Mouse (Mus musculus) neural tube, embryonic 15.5 days (tissue): ENCODE measurements around the gene Idi2. TPM values are rescaled to one million over a fixed set of nuclear protein-coding genes. Genes with fewer than 3 reads are reported as not detected.

ENCODE experiments used
- ATAC-seq: fragments of 200-750 bp; cut with Nextera tagmentation; 2 replicates; pipeline ENCODE4 v1.8.0; 2017; ENCODE audit warnings: mild to moderate bottlenecking, moderate TSS enrichment, moderate library complexity; ENCODE audit not compliant: low FRiP score
- H3K27ac ChIP-seq: fragments of 300-500 bp; sonication (generic); replicated peaks from 2 replicates; pipeline ENCODE4 v1.5.1; 2015; ENCODE audit warnings: mild to moderate bottlenecking, inconsistent platforms
- H3K27me3 ChIP-seq: fragments of 300-500 bp; sonication (generic); replicated peaks from 2 replicates; pipeline ENCODE4 v1.6.1; 2015; ENCODE audit warnings: inconsistent platforms
- H3K36me3 ChIP-seq: fragments of 300-500 bp; sonication (generic); 2 replicates; pipeline ENCODE4 v1.6.1; 2015; ENCODE audit warnings: inconsistent platforms
- H3K4me1 ChIP-seq: fragments of 300-500 bp; sonication (generic); 2 replicates; pipeline ENCODE4 v1.6.1; 2015; ENCODE audit warnings: inconsistent platforms
- H3K4me2 ChIP-seq: fragments of 300-500 bp; sonication (generic); 2 replicates; pipeline ENCODE4 v1.6.1; 2015; ENCODE audit warnings: inconsistent platforms, mild to moderate bottlenecking, moderate library complexity
- H3K4me3 ChIP-seq: fragments of 300-500 bp; sonication (generic); replicated peaks from 2 replicates; pipeline ENCODE4 v1.5.1; 2015; ENCODE audit warnings: mild to moderate bottlenecking, inconsistent platforms
- H3K9ac ChIP-seq: fragments of 300-500 bp; sonication (generic); replicated peaks from 2 replicates; pipeline ENCODE4 v1.6.1; 2015; ENCODE audit warnings: mild to moderate bottlenecking, inconsistent platforms
- H3K9me3 ChIP-seq: fragments of 300-500 bp; sonication (generic); replicated peaks from 2 replicates; pipeline ENCODE4 v1.6.1; 2016; ENCODE audit warnings: inconsistent platforms
- WGBS: fragments of 180-500 bp; shearing (Covaris S2); methylation state at CpG from one replicate; pipeline ENCODE4 v1.1.7; 2015; ENCODE audit warnings: mixed read lengths; 5-methylcytosine and 5-hydroxymethylcytosine counted together
- microRNA-seq: library from miRNA; unstranded; fragments of <30 nt; microRNA quantifications from one replicate; pipeline ENCODE4, GENCODE M21; 2017
- polyA plus RNA-seq: library from polyadenylated mRNA; unstranded; fragments of >200 nt; fragmentation: Nextera tagmentation; extraction: Ambion mirVana; gene quantifications from 2 replicates; pipeline ENCODE4 v1.2.1, GENCODE M21; 2015

Idi2 gene
- polyA plus RNA-seq, 1 experiment from 2014 or later, result not detected

GRCm38 (mm10) chr13:9003306-9003705 lies 50.6 kb downstream of the Idi2 start:
- WGBS, result 82% methylated on average over 2 of the region's 2 CpGs
- H3K4me1 ChIP-seq, result no peaks in the 10 kb centered on the region
- no peaks in the 10 kb centered on the region for H3K9me3 ChIP-seq
- no peaks in the 10 kb centered on the region for H3K27me3 ChIP-seq
- no peak overlapping the region for H3K4me2 ChIP-seq
- H3K9ac ChIP-seq, result no peak overlapping the region
- no peak for ATAC-seq
- no peak overlapping the region for H3K4me3 ChIP-seq
- no peak overlapping the region for H3K27ac ChIP-seq
- H3K36me3 ChIP-seq, result no peaks in the 10 kb centered on the region

Small RNAs within 50 kb of the gene (microRNA-seq; reads per million reads assigned to microRNA genes)
- not detected for gene Gm22750

Other genes with a start within 250 kb of the Idi2 start
- 44.5 and 48.2 TPM in 2 replicates for gene Wdr37, start 81.0 kb upstream of the Idi2 start, polyA plus RNA-seq
- 103 and 107 TPM in 2 replicates for gene Idi1, start 67.4 kb upstream of the Idi2 start, polyA plus RNA-seq
- not detected in 2 replicates for gene Gm9745, start 4.6 kb upstream of the Idi2 start, polyA plus RNA-seq
- gene Gtpbp4, start 43.2 kb downstream of the Idi2 start, polyA plus RNA-seq, result 60.0 and 67.8 TPM in 2 replicates
- gene Larp4b, start 141.0 kb downstream of the Idi2 start, polyA plus RNA-seq, result 32.7 and 34.6 TPM in 2 replicates